Mouse (Mus musculus) olfactory bulb, adult 2 months (tissue): ENCODE data around the gene Prkg1.

ENCODE experiments used
- CTCF ChIP-seq: fragments of 200-500 bp; IDR thresholded peaks from 2 replicates; pipeline ENCODE4 v1.5.1; 2012; ENCODE audit warnings: low read depth, mild to moderate bottlenecking, low read length, moderate library complexity; ENCODE audit not compliant: insufficient read depth
- POLR2A ChIP-seq: fragments of 200-500 bp; IDR thresholded peaks from 2 replicates; pipeline ENCODE4 v1.6.1; 2012; ENCODE audit warnings: mild to moderate bottlenecking, low read depth, low read length, moderate library complexity; ENCODE audit not compliant: insufficient read depth

- no peak for TF ChIP-seq CTCF
- no peak for TF ChIP-seq POLR2A
These were observed 162.3 kb downstream of the Prkg1 start for GRCm38 (mm10) chr19:31602578-31602977.
